Mouse (Mus musculus): Measurements from ENCODE around the gene Olfr543. TPM values are rescaled to one million over a fixed set of nuclear protein-coding genes. Genes with fewer than 3 reads are reported as not detected.
"Not testable (repeated sequence)": the region's sequence is repeated elsewhere in the genome, so short reads cannot be mapped to it uniquely, and the experiment has no call there.

The Olfr543 gene
- polyA plus RNA-seq, 1 experiment = not detected

DNA sequence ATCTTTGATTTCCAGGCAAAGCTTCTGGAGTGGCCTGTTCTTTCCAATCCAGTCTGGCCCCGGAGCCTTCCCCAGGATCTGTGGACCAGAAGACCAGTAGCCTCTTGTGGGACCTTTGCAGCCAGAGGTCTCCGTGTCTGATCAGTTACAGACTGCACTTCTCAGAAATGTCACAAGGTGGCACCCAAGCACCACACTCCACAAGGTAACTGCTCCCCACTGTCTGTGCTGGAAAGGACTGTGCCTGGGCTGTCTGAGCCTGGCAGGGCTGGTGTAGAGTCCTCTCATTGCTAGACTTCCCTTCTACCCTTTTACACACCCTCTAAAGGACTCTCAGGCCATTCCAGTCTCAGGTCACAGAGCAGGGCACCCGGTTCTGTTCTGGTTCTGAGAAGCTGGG, 25.4 kb upstream of the Olfr543 start:
- TF ChIP-seq POLR2A (IDR thresholded peaks at IDR 0.05; ENCODE audit: extremely low read depth, insufficient read depth, low read length) (no peak), CTCF (IDR thresholded peaks at IDR 0.05; ENCODE audit: extremely low read depth, insufficient read depth, low read length) (peak; percentile 92)
- Histone ChIP-seq H3K4me3 (ENCODE audit: insufficient read depth, low read length) (no peak overlapping the region), H3K27ac (ENCODE audit: insufficient read depth, low read length) (no peak overlapping the region), H3K4me1 (ENCODE audit: control insufficient read depth, insufficient read depth, low read length) (no peaks in the 10 kb centered on the region)

DNA sequence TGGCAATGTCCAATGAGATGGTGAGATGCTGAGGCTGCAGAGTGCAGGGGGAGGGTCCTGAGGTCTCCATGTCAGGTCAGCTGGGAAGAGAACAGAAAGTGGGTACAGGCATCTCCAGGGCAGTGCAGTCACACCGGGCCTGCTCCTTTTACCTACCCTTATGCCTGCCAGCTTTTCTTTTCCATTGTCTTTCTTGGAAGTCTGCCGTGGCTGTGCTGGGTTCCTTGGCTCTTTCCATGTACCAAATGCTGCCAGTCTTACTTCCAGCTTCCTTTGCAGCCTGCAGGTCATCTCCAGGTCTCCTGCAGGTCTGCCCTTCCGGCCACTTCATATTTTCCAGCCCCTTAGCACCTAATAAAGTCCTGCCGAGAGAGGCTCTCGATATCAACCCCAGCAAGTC, 20.5 kb upstream of the Olfr543 start:
- no peak overlapping the region for H3K27ac ChIP-seq (ENCODE audit: insufficient read depth, low read length)
- TF ChIP-seq POLR2A (IDR thresholded peaks at IDR 0.05; ENCODE audit: extremely low read depth, insufficient read depth, low read length) (no peak), CTCF (IDR thresholded peaks at IDR 0.05; ENCODE audit: extremely low read depth, insufficient read depth, low read length) (no peak)
- H3K4me3 ChIP-seq (ENCODE audit: insufficient read depth, low read length) = no peak overlapping the region
- no peaks in the 10 kb centered on the region for H3K4me1 ChIP-seq (ENCODE audit: control insufficient read depth, insufficient read depth, low read length)

DNA sequence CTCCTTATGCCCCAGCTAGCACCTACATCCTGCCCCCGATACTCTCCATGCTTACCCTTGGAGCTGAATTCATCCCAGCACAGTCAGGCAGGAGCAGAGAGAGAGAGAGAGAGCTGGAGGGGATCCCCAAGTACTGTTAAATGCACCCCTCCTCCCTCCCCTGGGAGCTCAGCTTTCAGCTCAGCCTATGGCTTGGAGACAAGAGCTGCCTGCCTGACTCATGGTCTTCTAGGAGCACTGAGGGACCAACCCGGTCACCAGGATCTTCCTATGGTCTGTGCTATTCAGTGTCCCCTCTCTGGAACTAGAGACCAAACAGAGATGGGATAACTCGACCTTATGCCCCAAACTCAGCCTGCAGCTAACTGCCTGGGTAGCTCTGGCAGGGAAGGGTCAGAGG, 18.0 kb upstream of the Olfr543 start, which contains the start of gene Olfr545:
Gene Olfr545 (minus strand): TSS at position 101 of the 400 bp plus-strand sequence.
- no peaks in the 10 kb centered on the region for H3K4me1 ChIP-seq (ENCODE audit: control insufficient read depth, insufficient read depth, low read length)
- H3K27ac ChIP-seq (ENCODE audit: insufficient read depth, low read length) = no peak within 1 kb of the TSS
- TF ChIP-seq CTCF (IDR thresholded peaks at IDR 0.05; ENCODE audit: extremely low read depth, insufficient read depth, low read length) (no peak), POLR2A (IDR thresholded peaks at IDR 0.05; ENCODE audit: extremely low read depth, insufficient read depth, low read length) (no peak)
- no peak within 1 kb of the TSS for H3K4me3 ChIP-seq (ENCODE audit: insufficient read depth, low read length)

DNA sequence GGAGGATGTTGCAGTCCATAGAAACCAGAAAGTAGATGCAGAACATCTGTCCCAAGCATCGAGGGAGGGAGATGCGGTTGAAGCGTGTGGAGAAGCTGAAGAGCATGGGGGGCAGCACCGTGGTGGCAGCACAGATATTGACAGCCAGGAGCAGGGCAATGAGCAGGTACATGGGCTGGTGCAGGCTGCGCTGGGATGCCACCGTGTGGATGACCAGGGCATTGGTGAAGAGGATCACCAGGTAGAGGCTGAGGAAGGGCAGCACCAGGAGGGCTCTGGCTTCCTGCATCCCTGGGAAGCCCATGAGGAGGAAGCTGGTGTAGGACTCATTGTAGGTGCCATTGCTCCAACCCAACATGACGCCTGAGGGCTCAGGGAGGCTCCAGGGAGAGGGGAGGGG, 12.9 kb upstream of the Olfr543 start:
- not testable (repeated sequence) for H3K27ac ChIP-seq (ENCODE audit: insufficient read depth, low read length); H3K4me1 ChIP-seq (ENCODE audit: control insufficient read depth, insufficient read depth, low read length); H3K4me3 ChIP-seq (ENCODE audit: insufficient read depth, low read length)

DNA sequence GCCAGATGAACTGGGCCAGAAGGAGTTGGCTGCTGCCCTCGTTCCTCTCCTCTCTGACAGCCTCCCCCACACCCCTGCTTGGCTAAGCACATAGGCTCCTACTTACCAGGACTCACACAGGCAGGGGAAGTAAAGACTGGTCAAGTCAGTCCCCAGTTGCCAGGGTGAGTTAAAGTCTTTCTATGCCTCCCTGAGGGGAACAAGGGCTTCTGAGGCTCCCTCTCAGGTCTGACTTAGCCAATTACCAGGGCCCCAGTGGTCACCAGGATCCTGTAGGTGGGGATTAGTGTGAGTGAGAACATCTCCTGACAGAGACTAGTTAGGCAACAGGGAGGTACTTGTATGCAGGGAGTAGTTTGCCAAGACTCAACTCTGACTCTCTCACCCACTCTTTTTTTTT, 6.7 kb upstream of the Olfr543 start, which contains the start of gene Olfr544:
Gene Olfr544 (minus strand): TSS at position 153 of the 400 bp plus-strand sequence.
- H3K27ac ChIP-seq (ENCODE audit: insufficient read depth, low read length) = no peak within 1 kb of the TSS
- no peak for TF ChIP-seq POLR2A (IDR thresholded peaks at IDR 0.05; ENCODE audit: extremely low read depth, insufficient read depth, low read length)
- TF ChIP-seq CTCF (IDR thresholded peaks at IDR 0.05; ENCODE audit: extremely low read depth, insufficient read depth, low read length) = no peak
- H3K4me3 ChIP-seq (ENCODE audit: insufficient read depth, low read length) = no peak within 1 kb of the TSS
- H3K4me1 ChIP-seq (ENCODE audit: control insufficient read depth, insufficient read depth, low read length) = no peaks in the 10 kb centered on the region

DNA sequence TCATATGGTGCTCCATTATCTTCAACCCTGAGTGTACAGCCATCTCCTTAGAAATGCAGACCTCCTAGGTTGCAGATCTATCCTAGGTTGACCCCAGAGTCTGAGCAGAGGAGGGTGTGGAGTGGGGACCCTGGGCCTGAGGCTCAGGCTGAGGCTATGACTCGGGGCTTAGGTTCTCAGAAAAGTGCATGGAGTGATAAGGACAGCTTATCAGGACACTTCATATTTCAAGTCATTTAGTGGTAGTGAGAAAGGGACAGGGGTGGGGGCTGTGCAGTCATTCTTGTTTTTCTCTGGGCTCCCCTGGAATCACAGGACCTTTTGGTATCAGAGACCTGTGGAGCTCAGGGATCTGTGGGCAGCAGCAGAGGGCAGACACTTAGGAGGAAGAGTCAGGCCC, 4.6 kb upstream of the Olfr543 start:
- H3K4me1 ChIP-seq (ENCODE audit: control insufficient read depth, insufficient read depth, low read length) = no peaks in the 10 kb centered on the region
- H3K4me3 ChIP-seq (ENCODE audit: insufficient read depth, low read length) = no peak overlapping the region
- no peak overlapping the region for H3K27ac ChIP-seq (ENCODE audit: insufficient read depth, low read length)
- no peak for TF ChIP-seq CTCF (IDR thresholded peaks at IDR 0.05; ENCODE audit: extremely low read depth, insufficient read depth, low read length)
- no peak for TF ChIP-seq POLR2A (IDR thresholded peaks at IDR 0.05; ENCODE audit: extremely low read depth, insufficient read depth, low read length)

DNA sequence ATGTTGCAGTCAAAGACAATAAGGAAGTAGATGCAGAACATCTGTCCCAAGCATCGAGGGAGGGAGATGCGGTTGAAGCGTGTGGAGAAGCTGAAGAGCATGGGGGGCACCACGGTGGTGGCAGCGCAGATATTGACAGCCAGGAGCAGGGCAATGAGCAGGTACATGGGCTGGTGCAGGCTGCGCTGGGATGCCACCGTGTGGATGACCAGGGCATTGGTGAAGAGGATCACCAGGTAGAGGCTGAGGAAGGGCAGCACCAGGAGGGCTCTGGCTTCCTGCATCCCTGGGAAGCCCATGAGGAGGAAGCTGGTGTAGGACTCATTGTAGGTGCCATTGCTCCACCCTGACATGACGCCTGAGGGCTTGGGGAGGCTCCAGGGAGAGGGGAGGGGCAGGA, 3.3 kb upstream of the Olfr543 start:
- H3K27ac ChIP-seq (ENCODE audit: insufficient read depth, low read length); H3K4me3 ChIP-seq (ENCODE audit: insufficient read depth, low read length); H3K4me1 ChIP-seq (ENCODE audit: control insufficient read depth, insufficient read depth, low read length): not testable (repeated sequence)

DNA sequence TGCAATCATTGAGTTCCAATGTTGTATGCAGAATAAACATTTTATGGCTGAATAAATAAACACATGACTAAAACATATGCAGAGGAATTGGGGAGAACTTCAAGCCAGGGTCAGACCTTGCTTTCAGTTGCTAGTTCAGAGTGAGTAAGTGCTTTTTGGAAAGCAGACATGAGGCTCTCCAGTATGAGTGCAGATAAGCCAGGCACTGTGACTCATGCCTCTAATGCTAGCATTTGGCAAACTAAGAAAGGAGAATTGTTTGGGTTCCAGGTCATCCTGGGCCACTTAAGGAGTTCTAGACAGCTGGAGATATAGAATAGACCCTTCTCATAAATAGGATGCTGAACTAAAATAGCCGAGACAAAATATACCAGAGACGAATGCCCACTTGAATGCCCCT, 2.2 kb upstream of the Olfr543 start:
- Histone ChIP-seq H3K4me1 (ENCODE audit: control insufficient read depth, insufficient read depth, low read length) (no peaks in the 10 kb centered on the region), H3K4me3 (ENCODE audit: insufficient read depth, low read length) (no peak overlapping the region), H3K27ac (ENCODE audit: insufficient read depth, low read length) (no peak overlapping the region)
- TF ChIP-seq POLR2A (IDR thresholded peaks at IDR 0.05; ENCODE audit: extremely low read depth, insufficient read depth, low read length) = no peak
- TF ChIP-seq CTCF (IDR thresholded peaks at IDR 0.05; ENCODE audit: extremely low read depth, insufficient read depth, low read length) = no peak

DNA sequence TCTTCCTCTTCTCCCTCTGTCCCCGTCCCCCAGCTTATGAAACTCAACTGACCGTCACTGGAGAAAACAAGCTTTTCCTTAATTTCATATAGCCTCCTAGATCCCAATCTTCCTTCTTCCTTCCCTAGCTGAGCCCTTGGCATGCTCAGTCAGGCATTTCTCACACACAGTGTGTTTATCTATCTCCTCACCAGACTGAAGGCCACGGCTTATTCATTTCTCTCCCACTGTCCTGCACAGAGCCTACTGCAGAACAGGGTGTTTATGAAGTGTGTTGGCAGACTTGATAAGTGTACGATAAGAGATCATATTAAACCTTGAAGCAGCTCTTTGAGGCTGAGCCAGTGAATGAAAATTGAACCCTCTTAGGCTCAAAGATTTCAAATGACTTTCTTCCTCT, 658 bp downstream of the Olfr543 start:
- Histone ChIP-seq H3K4me3 (ENCODE audit: insufficient read depth, low read length) (no peak overlapping the region), H3K27ac (ENCODE audit: insufficient read depth, low read length) (no peak overlapping the region), H3K4me1 (ENCODE audit: control insufficient read depth, insufficient read depth, low read length) (no peaks in the 10 kb centered on the region)
- TF ChIP-seq CTCF (IDR thresholded peaks at IDR 0.05; ENCODE audit: extremely low read depth, insufficient read depth, low read length) (no peak), POLR2A (IDR thresholded peaks at IDR 0.05; ENCODE audit: extremely low read depth, insufficient read depth, low read length) (no peak)

DNA sequence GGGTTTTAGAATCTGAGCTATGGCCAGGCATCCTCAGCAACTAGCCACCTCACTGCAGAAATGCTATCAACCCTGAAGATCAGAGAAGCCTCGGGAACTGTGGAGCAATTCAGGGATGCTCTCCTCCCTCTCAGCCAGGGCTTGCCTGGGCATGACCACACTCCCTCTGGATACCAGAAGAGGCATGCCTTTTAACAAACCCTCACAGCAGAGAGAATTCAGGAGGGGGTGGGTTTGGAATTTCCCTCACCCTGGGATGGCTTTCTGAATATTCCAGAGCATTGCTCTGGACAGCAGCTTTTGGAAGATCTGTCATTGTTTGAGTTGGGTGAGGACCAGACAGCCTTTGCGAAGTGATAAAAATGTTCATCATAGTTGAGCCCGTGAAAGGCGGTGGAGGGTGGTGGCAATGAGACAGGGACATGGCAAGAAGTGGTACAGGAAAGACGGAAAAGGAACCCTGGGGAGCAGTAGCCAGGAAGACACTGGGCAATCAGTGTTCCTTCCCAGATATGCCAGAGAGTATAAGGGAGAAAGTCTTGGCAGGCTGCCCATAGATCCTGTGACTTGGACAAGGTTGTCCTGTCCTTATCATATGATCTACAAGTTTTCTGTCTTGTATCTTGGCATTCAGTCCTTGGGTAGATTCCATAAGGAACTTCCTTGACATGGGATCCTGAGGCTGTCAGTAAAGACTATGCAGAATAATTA, 2.0 kb downstream of the Olfr543 start:
- Histone ChIP-seq H3K27ac (ENCODE audit: insufficient read depth, low read length) (no peak overlapping the region), H3K4me1 (ENCODE audit: control insufficient read depth, insufficient read depth, low read length) (no peaks in the 10 kb centered on the region), H3K4me3 (ENCODE audit: insufficient read depth, low read length) (no peak overlapping the region)
- TF ChIP-seq POLR2A (IDR thresholded peaks at IDR 0.05; ENCODE audit: extremely low read depth, insufficient read depth, low read length) (no peak), CTCF (IDR thresholded peaks at IDR 0.05; ENCODE audit: extremely low read depth, insufficient read depth, low read length) (no peak)
